Mouse (Mus musculus) layer of hippocampus, postnatal 36 days (tissue): ENCODE measurements around the gene Cd164. TPM values are rescaled to one million over a fixed set of nuclear protein-coding genes. Genes with fewer than 3 reads are reported as not detected.

ENCODE experiments used
- DNase-seq, 2 experiments: peaks; one replicate each; pipeline ENCODE4 v3.0.0; 2022
- total RNA-seq, 2 experiments: library from RNA; stranded (reverse); gene quantifications; 2 replicates each; pipeline ENCODE4 v1.2.3; 2021

The Cd164 gene
- total RNA-seq, 2 experiments from 2014 or later = 61.5 to 63.0 TPM

DNA sequence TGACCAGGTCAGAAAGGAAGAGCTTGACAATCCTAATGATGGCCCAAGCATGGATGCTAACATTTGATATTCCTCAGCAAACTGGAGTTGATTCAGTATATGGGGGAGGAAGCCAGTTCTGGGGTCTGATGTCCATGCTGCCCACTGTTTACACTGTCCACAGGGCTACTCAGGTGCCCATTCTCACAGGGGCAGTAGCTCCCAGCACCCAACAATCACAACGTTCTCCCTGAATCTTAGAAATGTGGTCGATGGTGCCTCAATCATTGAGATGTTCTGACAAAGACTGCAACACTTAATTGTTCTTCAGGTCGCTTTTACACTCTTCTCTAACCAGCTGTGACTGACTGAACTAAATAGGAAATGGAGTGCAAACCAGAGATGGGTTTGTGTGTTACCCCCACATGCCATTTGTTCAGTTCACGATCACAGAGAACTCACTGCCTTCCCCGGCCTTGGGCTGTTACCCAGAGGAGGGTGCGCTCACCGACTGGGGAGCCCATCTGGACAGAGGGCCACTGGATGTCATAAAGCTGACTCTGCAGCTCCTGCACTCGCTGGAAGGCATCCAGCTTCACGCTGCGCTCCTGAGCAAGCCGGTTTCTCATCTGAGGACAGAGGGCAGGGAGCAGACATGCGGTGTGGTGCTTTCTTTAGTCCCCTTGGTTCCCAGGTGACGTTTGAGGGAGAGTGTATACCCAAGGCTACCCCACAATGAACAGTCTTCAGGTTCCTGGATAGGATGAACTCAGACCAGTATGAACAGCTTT lies 27.4 kb downstream of the Cd164 start:
- DNase-seq = no peak

DNA sequence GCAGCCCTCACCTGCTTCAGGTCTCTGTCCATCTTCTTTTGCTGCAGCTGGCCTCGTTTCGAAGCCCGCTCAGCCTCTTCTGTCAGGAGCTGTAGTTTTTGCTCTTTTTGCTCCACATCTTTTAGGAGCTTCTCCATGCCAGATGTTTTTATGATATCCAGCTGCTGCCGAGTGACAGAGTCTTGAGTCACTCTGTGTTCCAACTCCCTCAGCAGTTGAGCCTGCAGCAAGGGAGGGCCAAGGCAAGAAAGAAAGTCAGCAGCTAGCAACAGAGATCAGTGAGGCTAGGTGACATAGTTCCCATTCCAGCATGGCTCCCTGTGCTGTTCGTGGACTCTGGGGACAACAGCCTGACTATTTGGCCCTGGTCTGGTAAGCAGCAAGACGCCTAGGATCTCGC lies 31.5 kb downstream of the Cd164 start:
- no peak for DNase-seq

DNA sequence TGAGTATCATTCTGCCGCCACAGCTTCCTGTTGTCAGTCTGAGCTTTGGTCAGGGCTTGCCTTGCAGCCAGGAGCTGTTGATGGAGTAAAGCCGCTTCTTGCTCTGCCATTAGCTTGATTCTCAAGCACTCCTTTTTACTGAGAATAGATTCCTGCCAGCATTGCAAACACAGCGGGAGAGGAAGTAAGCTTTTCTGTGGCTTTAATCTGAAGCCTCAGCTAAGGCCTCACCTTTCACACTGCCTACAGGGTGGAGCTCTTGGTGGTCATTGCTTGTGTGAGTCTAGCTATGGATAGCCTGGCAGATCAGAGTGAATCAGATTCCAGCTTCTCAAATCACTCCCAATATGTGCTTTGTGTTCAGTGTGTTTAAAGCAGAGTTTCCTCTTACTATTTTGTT lies 33.1 kb downstream of the Cd164 start:
- no peak for DNase-seq

DNA sequence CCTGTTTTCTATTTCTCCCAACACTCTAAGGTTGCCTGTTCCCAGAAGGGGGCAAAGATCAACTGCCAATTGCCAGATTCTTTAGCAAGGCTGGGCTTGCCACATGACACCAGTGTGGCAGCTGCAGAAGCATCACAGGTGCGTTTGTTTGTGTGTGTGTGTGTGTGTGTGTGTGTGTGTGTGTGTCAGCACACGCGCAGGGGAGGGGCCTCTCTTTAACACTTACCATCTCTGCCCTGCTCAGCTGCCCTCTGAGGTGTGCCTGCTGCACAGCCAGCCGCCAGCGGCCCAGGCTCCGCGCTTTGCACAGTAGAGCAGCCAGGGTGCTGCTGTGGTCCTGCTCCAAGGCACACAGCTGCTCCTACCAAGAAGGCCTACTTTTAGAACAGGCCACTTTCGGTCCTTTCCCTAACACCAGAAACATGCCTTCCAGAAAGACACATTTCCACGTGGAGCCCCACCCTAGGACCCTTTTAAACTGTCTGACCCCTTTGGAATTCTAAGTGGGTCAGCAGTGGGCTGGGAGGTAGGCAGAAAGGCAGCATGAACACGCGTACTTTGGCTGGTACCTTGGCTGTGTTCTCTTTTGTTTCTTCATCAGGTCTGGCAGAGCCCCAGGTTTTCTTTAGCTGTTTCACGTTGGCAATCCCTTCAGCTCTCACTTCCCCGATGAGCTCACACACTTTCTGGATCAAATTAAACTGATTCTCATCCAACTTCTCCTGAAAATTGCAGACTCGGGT lies 33.8 kb downstream of the Cd164 start:
- DNase-seq = peak in 1 of 2 experiments; percentile 6

DNA sequence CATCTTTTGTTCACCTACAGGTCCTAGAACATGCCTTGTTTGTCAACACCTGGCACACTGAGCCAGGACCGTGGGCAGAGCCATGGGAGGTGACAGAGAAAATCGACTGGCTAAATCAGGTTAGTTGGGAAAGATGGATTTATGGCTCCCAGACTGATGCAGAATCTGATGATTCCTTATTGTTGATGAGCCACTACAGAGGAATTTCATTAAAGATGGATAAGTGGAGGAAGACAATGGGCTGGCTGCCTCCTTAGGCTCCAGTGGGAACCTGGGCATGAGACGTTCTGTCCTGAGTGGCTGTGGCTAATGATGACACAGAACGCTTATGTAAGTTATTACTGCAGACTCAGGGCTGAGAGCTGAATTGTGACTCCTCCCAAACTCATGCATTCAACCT lies 34.5 kb downstream of the Cd164 start:
- no peak for DNase-seq

DNA sequence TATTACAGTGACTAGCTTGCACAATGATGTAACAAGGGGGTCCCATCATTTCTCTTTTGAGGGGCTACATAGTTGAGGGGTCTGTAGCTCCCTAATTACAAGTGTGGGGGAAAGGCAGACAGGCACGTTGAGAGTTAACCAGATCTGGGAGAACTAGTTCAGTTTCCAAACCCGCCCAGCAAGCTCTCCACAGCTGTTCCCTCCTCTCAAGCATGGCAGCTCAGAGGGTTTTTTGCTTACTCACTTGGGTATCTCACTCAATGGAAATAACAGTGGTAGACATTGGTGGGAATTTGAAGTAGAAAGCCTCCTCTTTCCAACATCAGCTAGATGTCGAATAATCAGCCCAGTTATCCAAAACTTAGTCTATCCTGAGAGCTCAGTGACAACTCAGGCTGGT lies 35.9 kb downstream of the Cd164 start:
- DNase-seq = no peak

DNA sequence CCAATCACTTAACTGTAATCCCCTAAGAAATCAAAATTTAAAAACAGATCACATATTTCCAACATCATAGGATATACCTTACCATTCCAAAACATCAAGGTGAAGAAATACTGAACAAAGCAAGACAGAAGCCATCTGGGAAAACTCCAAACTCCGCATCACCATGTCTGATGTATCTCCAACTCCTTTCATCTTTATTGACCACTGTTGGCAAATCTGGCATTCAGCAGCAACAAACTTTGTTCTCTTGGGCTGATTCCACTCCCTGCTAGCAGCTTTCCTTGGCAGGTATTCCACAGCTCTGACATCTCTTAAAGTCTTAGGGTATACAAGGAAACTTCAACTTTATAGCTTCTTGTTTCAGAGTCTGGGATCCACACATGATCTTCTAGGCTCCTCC lies 39.2 kb downstream of the Cd164 start:
- DNase-seq = no peak

DNA sequence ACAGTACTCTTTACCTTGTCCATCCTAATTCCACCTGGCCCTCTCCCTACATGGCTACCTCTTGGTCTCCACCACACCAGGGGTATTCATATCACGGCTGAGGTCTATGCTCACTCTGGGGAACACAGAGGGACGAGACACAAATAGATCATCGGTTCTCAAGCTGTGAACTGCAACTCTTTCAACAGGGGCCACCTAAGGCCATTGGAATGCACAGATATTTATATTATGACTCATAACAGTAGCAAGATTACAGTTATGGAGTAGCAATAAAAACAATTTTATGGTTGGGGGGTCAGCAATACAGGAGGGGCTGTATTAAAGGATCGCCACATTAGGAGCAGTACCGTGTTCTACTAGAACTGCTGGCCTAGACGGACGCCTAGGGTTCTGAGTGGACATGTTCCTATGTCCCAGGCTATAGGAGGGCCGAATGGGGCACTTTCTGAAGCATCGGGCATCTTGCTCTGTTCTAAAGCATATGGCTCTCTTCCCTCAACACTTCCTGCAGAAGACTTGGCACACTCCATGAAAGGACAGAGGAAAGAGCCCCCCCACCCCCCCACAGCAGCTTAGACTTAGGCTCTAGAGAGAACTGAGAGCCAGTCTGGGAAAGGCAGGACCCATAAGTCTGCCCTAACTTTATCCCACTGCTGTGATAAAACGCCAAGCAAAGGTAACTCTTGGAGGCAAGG lies 42.6 kb downstream of the Cd164 start:
- DNase-seq = no peak

DNA sequence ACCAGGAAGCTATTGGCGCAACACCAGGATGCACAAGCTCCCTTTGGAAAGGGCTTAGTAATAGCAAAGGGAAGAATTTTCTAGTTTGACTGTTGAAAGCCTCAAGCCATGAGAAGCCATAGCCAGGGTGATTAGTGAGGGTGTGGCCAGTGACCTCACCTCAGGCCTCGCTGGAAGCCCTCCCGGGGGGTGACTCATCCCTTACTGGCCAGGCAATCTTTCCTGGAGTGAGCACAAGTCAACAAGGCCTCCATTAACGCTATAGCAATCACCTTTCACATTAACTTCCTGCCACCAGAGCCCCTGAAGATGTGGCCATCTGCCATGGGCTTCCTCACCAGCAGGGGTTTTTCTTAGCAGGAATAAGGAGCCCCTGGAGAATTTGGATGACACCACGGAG lies 45.9 kb downstream of the Cd164 start:
- no peak for DNase-seq

DNA sequence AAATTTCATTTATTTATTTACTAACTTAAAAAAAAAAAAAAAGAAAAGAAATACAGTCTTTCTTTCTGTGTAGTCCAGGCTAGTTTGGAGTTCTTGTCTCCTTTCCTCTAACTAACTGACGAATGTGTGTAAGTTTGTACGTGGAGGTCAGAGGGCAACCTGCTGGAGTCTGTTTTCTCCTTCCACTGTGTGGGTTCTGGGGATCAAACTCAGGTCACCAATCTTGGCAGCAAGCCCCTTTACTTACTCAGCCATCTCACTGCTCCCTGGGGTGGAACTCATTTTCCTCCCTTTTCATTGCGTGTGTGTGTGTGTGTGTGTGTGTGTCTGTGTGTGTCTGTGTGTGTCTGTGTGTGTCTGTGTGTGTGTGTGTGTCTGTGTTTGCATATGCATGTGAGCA lies 49.1 kb downstream of the Cd164 start:
- no peak for DNase-seq

DNA sequence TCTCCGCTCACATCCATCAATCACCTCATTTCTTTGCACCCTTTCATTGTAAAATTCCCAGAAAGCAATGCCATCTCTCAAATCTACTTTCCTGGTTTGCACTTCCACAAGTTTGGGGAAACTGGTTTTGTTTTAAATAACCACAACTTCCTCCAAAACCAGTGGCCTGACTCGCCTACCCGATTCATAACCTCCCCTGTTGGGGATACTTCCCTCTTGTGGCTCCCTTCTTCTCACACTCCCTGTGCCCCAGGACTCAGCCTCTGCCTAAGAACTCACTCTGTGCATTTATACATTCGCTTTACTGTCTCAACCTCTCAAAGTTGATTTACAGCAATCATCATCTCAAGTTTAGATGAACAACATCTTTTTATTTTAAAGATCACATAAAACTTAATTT lies 51.9 kb downstream of the Cd164 start:
- DNase-seq = no peak

DNA sequence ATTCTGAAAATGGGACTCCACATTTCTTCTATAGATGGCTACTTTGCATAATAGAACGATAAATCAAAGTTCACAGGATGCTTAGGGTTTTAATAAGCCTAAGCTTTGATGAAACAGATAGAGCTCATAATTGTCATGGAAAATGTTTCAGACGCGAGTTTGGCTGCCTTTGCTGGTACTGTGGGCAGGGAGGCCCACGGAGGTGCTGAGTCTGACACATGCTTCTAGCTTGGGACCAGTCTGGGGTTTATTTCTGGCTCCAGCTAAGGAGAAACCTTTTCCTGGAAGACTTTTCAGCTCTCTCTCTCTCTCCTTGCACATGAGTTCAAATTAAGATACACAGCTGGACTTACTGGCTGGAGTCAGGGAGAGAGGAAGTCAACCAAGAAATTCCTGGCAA lies 53.1 kb downstream of the Cd164 start:
- no peak for DNase-seq

DNA sequence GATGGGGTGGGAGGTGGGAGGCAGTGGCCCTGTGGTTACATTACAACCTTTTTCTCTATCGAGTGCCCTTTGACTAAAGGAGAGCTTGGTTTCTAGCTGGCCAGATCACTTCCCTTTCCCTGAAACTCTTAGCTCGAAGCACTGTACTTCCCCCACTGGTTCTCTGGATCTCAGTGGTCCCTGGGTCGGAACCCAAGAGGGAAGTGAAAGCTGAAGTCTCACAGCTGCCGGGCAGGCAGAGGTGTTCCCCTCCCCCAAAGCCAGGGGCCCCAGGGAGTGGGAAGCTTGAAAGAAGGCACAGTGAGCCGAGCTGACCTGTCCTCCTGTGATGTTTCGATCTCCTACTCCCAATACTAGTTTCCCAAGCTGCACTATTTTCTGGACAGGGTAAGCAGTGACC lies 54.0 kb downstream of the Cd164 start:
- DNase-seq = peak in 1 of 2 experiments; percentile 6

DNA sequence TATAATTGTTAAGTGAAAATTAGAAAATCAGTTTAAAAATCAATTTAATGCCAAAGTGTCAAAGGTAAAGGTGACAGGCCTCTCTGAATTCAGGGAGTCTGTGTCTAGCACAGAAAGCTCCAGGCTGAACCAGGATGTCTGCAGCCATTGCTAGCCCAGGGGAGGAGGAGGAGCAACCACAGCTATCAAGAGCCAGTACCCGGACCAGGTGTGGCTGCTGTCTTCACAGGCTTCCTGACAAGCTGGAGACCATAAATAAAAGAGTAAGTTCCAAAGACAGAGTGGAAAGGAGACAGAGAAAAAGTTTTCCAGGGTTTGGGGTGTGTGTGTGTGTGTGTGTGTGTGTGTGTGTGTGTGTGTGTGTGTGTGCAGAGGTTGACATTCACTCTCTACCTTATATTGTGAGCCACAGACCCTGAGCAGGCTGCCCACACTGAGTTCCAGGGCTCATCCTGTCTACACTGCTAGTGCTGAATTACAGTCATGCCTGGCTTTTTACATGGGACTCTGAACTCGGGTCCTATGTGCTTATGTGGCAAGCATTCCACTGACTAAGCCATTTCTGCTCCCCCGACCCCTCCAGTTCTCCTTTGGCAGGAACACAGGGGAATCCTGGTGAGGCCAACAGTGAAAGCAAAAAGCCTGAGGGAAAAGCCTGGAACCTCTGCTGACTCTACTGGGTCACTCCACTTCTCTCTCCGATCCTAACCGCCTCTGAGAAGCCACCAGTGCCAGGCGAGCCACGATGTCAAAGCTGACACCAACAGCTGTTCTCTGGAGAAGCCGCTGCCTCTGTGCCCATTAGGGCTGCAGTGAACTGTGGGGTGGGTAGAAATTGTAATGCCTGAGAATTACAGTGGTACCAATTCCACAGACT lies 56.5 kb downstream of the Cd164 start:
- DNase-seq = no peak

DNA sequence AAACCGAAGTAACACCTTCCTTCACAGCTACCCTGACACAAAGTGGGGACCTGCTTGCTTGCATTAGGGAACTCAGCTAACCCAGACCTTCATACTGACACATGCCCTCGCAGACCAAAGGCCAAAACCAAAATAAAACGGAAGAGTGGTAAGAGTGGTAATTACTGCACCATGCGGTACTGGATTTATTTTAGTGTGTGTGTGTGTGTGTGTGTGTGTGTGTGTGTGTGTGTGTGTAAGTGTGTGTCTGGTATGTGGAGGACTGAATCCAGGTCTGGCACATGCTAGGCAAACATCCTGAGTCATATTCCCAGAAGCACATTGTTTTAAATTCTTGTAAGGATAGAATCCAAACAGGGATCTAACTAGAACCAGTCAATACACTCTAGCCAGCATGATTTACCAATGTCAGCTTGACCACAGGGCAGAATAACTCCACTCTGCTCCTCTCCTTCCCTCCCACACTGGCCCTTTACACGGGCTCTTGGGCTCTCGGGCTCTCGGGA lies 57.2 kb downstream of the Cd164 start:
- DNase-seq = no peak

DNA sequence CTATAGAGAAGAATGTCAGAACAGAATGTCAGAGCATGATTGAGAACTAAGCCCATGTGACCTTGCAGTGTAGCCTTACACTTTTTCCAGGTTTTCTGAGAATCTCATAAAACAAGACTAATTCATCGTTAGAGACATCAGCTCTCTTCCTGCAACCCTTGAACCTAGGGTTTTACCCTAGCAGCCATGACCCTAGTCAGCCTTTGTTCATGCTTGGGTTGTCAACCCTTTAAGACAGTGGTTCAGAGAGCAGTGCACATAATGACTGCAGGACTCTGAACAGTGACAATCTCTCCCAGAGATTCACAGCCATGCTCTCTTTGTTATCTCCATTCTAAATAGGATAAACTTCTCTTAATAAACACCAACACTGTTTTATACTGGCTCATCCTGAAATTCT lies 59.3 kb downstream of the Cd164 start:
- DNase-seq = no peak

DNA sequence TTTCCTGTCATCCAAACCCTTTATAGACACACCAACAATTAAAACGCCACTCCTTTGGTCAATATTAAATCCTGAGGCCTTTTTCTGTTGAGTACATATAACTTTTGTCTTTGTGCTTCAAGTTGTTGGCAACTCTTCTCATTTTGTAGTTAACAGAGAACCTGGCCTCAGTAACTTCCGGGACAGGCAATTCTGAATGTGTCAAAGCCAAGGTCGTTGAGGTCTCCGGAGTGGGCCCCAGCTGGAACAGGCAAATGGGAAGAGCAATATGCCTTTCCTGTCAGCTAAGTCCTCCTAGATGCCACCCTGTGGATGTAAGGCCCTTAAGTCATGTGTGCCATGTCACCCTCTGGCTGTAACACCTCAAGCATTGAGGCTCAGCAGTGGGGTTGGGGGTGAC lies 61.2 kb downstream of the Cd164 start:
- no peak for DNase-seq

Other genes with a start within 250 kb of the Cd164 start
- 10 to 100 TPM; 30.7 to 34.5 TPM for gene Fig4, start 216.2 kb upstream of the Cd164 start, total RNA-seq
- gene Ak9, start 215.4 kb upstream of the Cd164 start, total RNA-seq = under 1 TPM; 0.15 to 0.25 TPM
- gene Zbtb24, start 69.0 kb upstream of the Cd164 start, total RNA-seq = 10 to 100 TPM; 20.1 to 23.1 TPM
- 10 to 100 TPM; 14.7 to 16.6 TPM for gene Mical1, start 43.1 kb upstream of the Cd164 start, total RNA-seq
- 10 to 100 TPM; 21.2 to 23.2 TPM for gene Smpd2, start 29.0 kb upstream of the Cd164 start, total RNA-seq
- gene Ppil6, start 29.0 kb upstream of the Cd164 start, total RNA-seq = 1 to 10 TPM; 6.4 to 8.6 TPM
- under 1 TPM; 0.78 to 0.80 TPM for gene Ccdc162, start 197.2 kb downstream of the Cd164 start, total RNA-seq